Mouse (Mus musculus) MEL (cell line): ENCODE data around the gene Cbr3. TPM values are rescaled to one million over a fixed set of nuclear protein-coding genes. Genes with fewer than 3 reads are reported as not detected.

ENCODE experiments used
- DNase-seq: peaks from one replicate; pipeline ENCODE4 v3.0.0; 2011; ENCODE audit warnings: low read depth, low spot score
- H3K27ac ChIP-seq: 2 replicates; pipeline ENCODE4 v1.5.1; 2012; ENCODE audit warnings: low read depth, mild to moderate bottlenecking, control low read depth, low read length, moderate library complexity; ENCODE audit not compliant: control insufficient read depth
- H3K27me3 ChIP-seq, 2 experiments: fragments of 150-350 bp in 1 of 2; sonication (generic) in 1 of 2; 2 replicates each; pipeline ENCODE4 v1.6.1; 2012; ENCODE audit warnings: low read length in 2 of 2, mild to moderate bottlenecking in 2 of 2, improper control_type of control experiment in 1 of 2, moderate library complexity in 1 of 2; ENCODE audit not compliant: insufficient read depth in 2 of 2, control insufficient read depth in 1 of 2
- H3K36me3 ChIP-seq, 2 experiments: 2 replicates each; pipeline ENCODE4 v1.6.1; 2012 to 2014; ENCODE audit warnings: low read length in 2 of 2, improper control_type of control experiment in 1 of 2, inconsistent platforms in 1 of 2, mild to moderate bottlenecking in 1 of 2; ENCODE audit not compliant: insufficient read depth in 2 of 2, control insufficient read depth in 1 of 2
- H3K4me1 ChIP-seq, 2 experiments: fragments of 150-350 bp in 1 of 2; sonication (generic) in 1 of 2; 2 replicates each; pipeline ENCODE4 v1.6.1; 2012; ENCODE audit warnings: low read length in 2 of 2, improper control_type of control experiment in 1 of 2, mild to moderate bottlenecking in 1 of 2; ENCODE audit not compliant: insufficient read depth in 2 of 2, control insufficient read depth in 1 of 2
- H3K4me3 ChIP-seq, 2 experiments: fragments of 150-350 bp in 1 of 2; sonication (generic) in 1 of 2; 2 replicates each; pipeline ENCODE4 v1.5.1; 2012; ENCODE audit warnings: low read depth in 2 of 2, low read length in 2 of 2, mild to moderate bottlenecking in 2 of 2, moderate library complexity in 2 of 2, control low read depth in 1 of 2, improper control_type of control experiment in 1 of 2; ENCODE audit not compliant: control insufficient read depth in 1 of 2, insufficient read depth in 1 of 2
- H3K79me2 ChIP-seq: 2 replicates; pipeline ENCODE4 v1.6.1; 2012; ENCODE audit warnings: mild to moderate bottlenecking, low read length, moderate library complexity; ENCODE audit not compliant: control insufficient read depth, poor library complexity, insufficient read depth
- H3K9ac ChIP-seq: 2 replicates; pipeline ENCODE4 v1.6.1; 2012; ENCODE audit warnings: low read depth, mild to moderate bottlenecking, control low read depth, low read length, moderate library complexity; ENCODE audit not compliant: control insufficient read depth, poor library complexity, severe bottlenecking
- H3K9me3 ChIP-seq: fragments of 150-350 bp; sonication (generic); replicated peaks from 2 replicates; pipeline ENCODE4 v1.6.1; 2012; ENCODE audit warnings: mild to moderate bottlenecking, low read length, improper control_type of control experiment, moderate library complexity; ENCODE audit not compliant: insufficient read depth
- BHLHE40 ChIP-seq: IDR thresholded peaks from 2 replicates; pipeline ENCODE4 v1.6.1; 2012; ENCODE audit warnings: low read depth, mild to moderate bottlenecking, inconsistent platforms, low read length, improper control_type of control experiment, borderline replicate concordance
- CTCF ChIP-seq, 3 experiments: IDR thresholded peaks in 2 of 3; conservative IDR thresholded peaks in 1 of 3; 2 replicates each; pipeline ENCODE4 v1.5.1; 2011 to 2012; ENCODE audit warnings: low read length in 3 of 3, low read depth in 2 of 3, mild to moderate bottlenecking in 2 of 3, improper control_type of control experiment in 1 of 3, inconsistent platforms in 1 of 3, mixed read lengths in 1 of 3, moderate library complexity in 1 of 3; ENCODE audit not compliant: control insufficient read depth in 1 of 3, insufficient read depth in 1 of 3, poor library complexity in 1 of 3, severe bottlenecking in 1 of 3
- E2F4 ChIP-seq: IDR thresholded peaks from 2 replicates; pipeline ENCODE4 v1.6.1; 2011; ENCODE audit warnings: low read depth, low read length, improper control_type of control experiment, borderline replicate concordance
- EP300 ChIP-seq, 2 experiments: IDR thresholded peaks; 2 replicates each; pipeline ENCODE4 v1.6.1; 2011; ENCODE audit warnings: improper control_type of control experiment in 2 of 2, low read length in 2 of 2, low read depth in 1 of 2, mild to moderate bottlenecking in 1 of 2
- ETS1 ChIP-seq: IDR thresholded peaks from 2 replicates; pipeline ENCODE4 v1.6.1; 2012; ENCODE audit warnings: low read depth, mild to moderate bottlenecking, inconsistent platforms, low read length, improper control_type of control experiment, moderate library complexity
- HCFC1 ChIP-seq: IDR thresholded peaks from 2 replicates; pipeline ENCODE4 v1.6.1; 2012; ENCODE audit warnings: low read depth, mild to moderate bottlenecking, inconsistent platforms, low read length, improper control_type of control experiment, moderate library complexity
- KAT2A ChIP-seq: conservative IDR thresholded peaks from 2 replicates; pipeline ENCODE4 v1.6.1; 2012; ENCODE audit warnings: low read depth, low read length, improper control_type of control experiment, inconsistent platforms
- MAFK ChIP-seq: IDR thresholded peaks from 2 replicates; pipeline ENCODE4 v1.6.1; 2011; ENCODE audit warnings: low read depth, mild to moderate bottlenecking, low read length, improper control_type of control experiment, borderline replicate concordance
- MAX ChIP-seq: IDR thresholded peaks from 2 replicates; pipeline ENCODE4 v1.6.1; 2011; ENCODE audit warnings: low read length, improper control_type of control experiment
- MAZ ChIP-seq: IDR thresholded peaks from 2 replicates; pipeline ENCODE4 v1.6.1; 2012; ENCODE audit warnings: low read depth, mild to moderate bottlenecking, inconsistent platforms, low read length, improper control_type of control experiment
- MEF2A ChIP-seq: IDR thresholded peaks from 2 replicates; pipeline ENCODE4 v1.6.1; 2014; ENCODE audit warnings: low read depth, mild to moderate bottlenecking, inconsistent platforms, low read length, improper control_type of control experiment; ENCODE audit not compliant: poor library complexity, insufficient replicate concordance, severe bottlenecking; ENCODE audit errors: extremely low read depth
- MXI1 ChIP-seq: IDR thresholded peaks from 2 replicates; pipeline ENCODE4 v1.6.1; 2011; ENCODE audit warnings: mild to moderate bottlenecking, low read depth, low read length, improper control_type of control experiment
- MYB ChIP-seq: IDR thresholded peaks from 2 replicates; pipeline ENCODE4 v1.6.1; 2011; ENCODE audit warnings: mild to moderate bottlenecking, low read depth, low read length, improper control_type of control experiment
- NELFE ChIP-seq: IDR thresholded peaks from 2 replicates; pipeline ENCODE4 v1.6.1; 2011; ENCODE audit warnings: low read depth, low read length, improper control_type of control experiment
- NRF1 ChIP-seq: IDR thresholded peaks from 2 replicates; pipeline ENCODE4 v1.6.1; 2014; ENCODE audit warnings: low read depth, mild to moderate bottlenecking, inconsistent platforms, low read length, improper control_type of control experiment, moderate library complexity; ENCODE audit not compliant: poor library complexity, insufficient read depth, severe bottlenecking
- POLR2A ChIP-seq, 2 experiments: IDR thresholded peaks; 2 replicates each; pipeline ENCODE4 v1.6.1; 2011 to 2012; ENCODE audit warnings: low read length in 2 of 2, mild to moderate bottlenecking in 2 of 2, control low read depth in 1 of 2, improper control_type of control experiment in 1 of 2, low read depth in 1 of 2, moderate library complexity in 1 of 2; ENCODE audit not compliant: control insufficient read depth in 1 of 2, insufficient read depth in 1 of 2, poor library complexity in 1 of 2
- RCOR1 ChIP-seq: IDR thresholded peaks from 2 replicates; pipeline ENCODE4 v1.6.1; 2012; ENCODE audit warnings: low read depth, mild to moderate bottlenecking, inconsistent platforms, low read length, improper control_type of control experiment
- SIN3A ChIP-seq: IDR thresholded peaks from 2 replicates; pipeline ENCODE4 v1.6.1; 2012; ENCODE audit warnings: low read length, improper control_type of control experiment, inconsistent platforms
- TBP ChIP-seq: IDR thresholded peaks from 2 replicates; pipeline ENCODE4 v1.8.0; 2011; ENCODE audit warnings: low read depth, low read length, improper control_type of control experiment
- TCF12 ChIP-seq: IDR thresholded peaks from 2 replicates; pipeline ENCODE4 v1.6.1; 2014; ENCODE audit warnings: low read depth, mild to moderate bottlenecking, inconsistent platforms, low read length, improper control_type of control experiment, moderate library complexity
- UBTF ChIP-seq: IDR thresholded peaks from 2 replicates; pipeline ENCODE4 v1.6.1; 2012; ENCODE audit warnings: low read depth, mild to moderate bottlenecking, inconsistent platforms, low read length, improper control_type of control experiment, moderate library complexity, borderline replicate concordance; ENCODE audit not compliant: insufficient read depth
- USF1 ChIP-seq: IDR thresholded peaks from 2 replicates; pipeline ENCODE4 v1.6.1; 2014; ENCODE audit warnings: low read depth, mild to moderate bottlenecking, inconsistent platforms, low read length, improper control_type of control experiment, moderate library complexity
- USF2 ChIP-seq, 2 experiments: IDR thresholded peaks; 2 replicates each; pipeline ENCODE4 v1.6.1; 2011 to 2012; ENCODE audit warnings: improper control_type of control experiment in 2 of 2, low read length in 2 of 2, borderline replicate concordance in 1 of 2, inconsistent platforms in 1 of 2, low read depth in 1 of 2, mild to moderate bottlenecking in 1 of 2; ENCODE audit not compliant: insufficient read depth in 1 of 2
- ZKSCAN1 ChIP-seq: IDR thresholded peaks from 2 replicates; pipeline ENCODE4 v1.6.1; 2012; ENCODE audit warnings: low read depth, mild to moderate bottlenecking, inconsistent platforms, low read length, improper control_type of control experiment, moderate library complexity
- ZNF384 ChIP-seq: IDR thresholded peaks from 2 replicates; pipeline ENCODE4 v1.6.1; 2012; ENCODE audit warnings: low read depth, mild to moderate bottlenecking, inconsistent platforms, low read length, improper control_type of control experiment
- polyA plus RNA-seq, 2 experiments: library from polyadenylated mRNA; stranded (reverse) in 1 of 2; unstranded in 1 of 2; fragments of >175 nt in 1 of 2; fragments of >200 nt in 1 of 2; gene quantifications; 2 replicates each; pipeline versions ENCODE4 v1.2.1 to v1.2.4; 2012; ENCODE audit warnings: low replicate concordance in 2 of 2, low read depth in 1 of 2; ENCODE audit not compliant: insufficient read length in 2 of 2, insufficient read depth in 1 of 2, missing spikeins in 1 of 2
- total RNA-seq: library from RNA; depleted of rRNA; stranded (reverse); fragments of 300-350 nt; gene quantifications from 2 replicates; pipeline ENCODE4 v1.2.3, GENCODE M21; 2012

Cbr3 gene
- total and polyA plus RNA-seq, 3 experiments, result not detected

GRCm38 (mm10) chr16:93707116-93707515, 24.1 kb downstream of the Cbr3 start:
- peaks cover 1% of the 10 kb centered on the region; the same call in 1 of the 2 replicates for H3K79me2 ChIP-seq
- H3K4me3 ChIP-seq, result no peak overlapping the region
- 0 out of 4 replicates have a peak, but pooled peaks cover 0 to 4% of the 10 kb centered on the region in 2 experiments for H3K4me1 ChIP-seq
- no peak overlapping the region for H3K27ac ChIP-seq
- no peaks in the 10 kb centered on the region for H3K9me3 ChIP-seq
- H3K36me3 ChIP-seq, result peaks cover 0 to 2% of the 10 kb centered on the region in 2 experiments; a peak in 1 of 4 replicates
- H3K27me3 ChIP-seq, result no peaks in the 10 kb centered on the region; a peak in 1 of 4 replicates
- DNase-seq, result no peak
- no peak for TF ChIP-seq TCF12
- TF ChIP-seq HCFC1, result no peak
- no peak for TF ChIP-seq EP300 (IDR thresholded peaks at IDR 0.05; ENCODE audit: low read depth in 1 of 2, low read length in 2 of 2)
- TF ChIP-seq USF1, result no peak
- TF ChIP-seq NELFE, result no peak
- TF ChIP-seq MAFK, result no peak
- TF ChIP-seq POLR2A (IDR thresholded peaks at IDR 0.05; ENCODE audit: control insufficient read depth in 1 of 2, insufficient read depth in 1 of 2, low read depth in 1 of 2, low read length in 2 of 2, poor library complexity in 1 of 2), result no peak
- no peak for TF ChIP-seq NRF1
- no peak for TF ChIP-seq ZNF384
- no peak for TF ChIP-seq MYB
- no peak for TF ChIP-seq BHLHE40
- TF ChIP-seq USF2 (IDR thresholded peaks at IDR 0.05; ENCODE audit: borderline replicate concordance in 1 of 2, insufficient read depth in 1 of 2, low read depth in 1 of 2, low read length in 2 of 2), result no peak
- TF ChIP-seq, all 39 proteins: peak for 0
- H3K9ac ChIP-seq, result no peak overlapping the region

GRCm38 (mm10) chr16:93709217-93709616, 26.2 kb downstream of the Cbr3 start:
- Histone ChIP-seq H3K9me3 (no peaks in the 10 kb centered on the region), H3K79me2 (peaks cover 1% of the 10 kb centered on the region; the same call in 1 of the 2 replicates), H3K9ac (no peak overlapping the region), H3K4me1 (peaks cover 3 to 10% of the 10 kb centered on the region in 2 experiments; a peak in 3 of 4 replicates), H3K4me3 (no peak overlapping the region), H3K27me3 (no peaks in the 10 kb centered on the region; a peak in 1 of 4 replicates), H3K36me3 (peaks cover 0 to 4% of the 10 kb centered on the region in 2 experiments; a peak in 1 of 4 replicates), H3K27ac (no peak overlapping the region)
- no peak for DNase-seq
- TF ChIP-seq TBP (no peak), SIN3A (no peak), CTCF (IDR thresholded peaks at IDR 0.05 in 2 of 3, conservative IDR thresholded peaks at IDR 0.05 in 1 of 3; ENCODE audit: control insufficient read depth in 1 of 3, insufficient read depth in 1 of 3, low read depth in 2 of 3, low read length in 3 of 3, poor library complexity in 1 of 3, severe bottlenecking in 1 of 3) (no peak), ZKSCAN1 (no peak), ETS1 (no peak), MAZ (no peak), BHLHE40 (no peak), MYB (no peak), MXI1 (no peak), MAFK (no peak), USF1 (no peak), USF2 (IDR thresholded peaks at IDR 0.05; ENCODE audit: borderline replicate concordance in 1 of 2, insufficient read depth in 1 of 2, low read depth in 1 of 2, low read length in 2 of 2) (no peak), RCOR1 (no peak), MAX (no peak), UBTF (no peak), ZNF384 (no peak), MEF2A (no peak), E2F4 (no peak), KAT2A (no peak), NRF1 (no peak)
